Mouse (Mus musculus) myocyte (in vitro differentiated cells): ENCODE results near the gene Liph.

Experiments
- CEBPB ChIP-seq: IDR thresholded peaks from 2 replicates; pipeline ENCODE4 v1.6.1; 2011; ENCODE audit warnings: mild to moderate bottlenecking, moderate library complexity; ENCODE audit not compliant: poor library complexity, insufficient read depth, severe bottlenecking
- E2F4 ChIP-seq: IDR thresholded peaks from one replicate; pipeline ENCODE4 v1.6.1; 2011; ENCODE audit warnings: mild to moderate bottlenecking, control low read depth, moderate library complexity; ENCODE audit not compliant: insufficient read depth
- MAX ChIP-seq: IDR thresholded peaks from one replicate; pipeline ENCODE4 v1.6.1; 2011; ENCODE audit warnings: low read depth, mild to moderate bottlenecking, control low read depth
- MYOD1 ChIP-seq, 3 experiments: IDR thresholded peaks; one replicate each; pipeline ENCODE4 v1.6.1; 2011; ENCODE audit warnings: control low read depth in 2 of 3, low read depth in 2 of 3, mild to moderate bottlenecking in 2 of 3, moderate library complexity in 1 of 3; ENCODE audit not compliant: insufficient read length in 2 of 3, control insufficient read depth in 1 of 3
- MYOG ChIP-seq, 3 experiments: IDR thresholded peaks; one replicate each; pipeline ENCODE4 v1.6.1; 2011; ENCODE audit warnings: control low read depth in 2 of 3, low read depth in 2 of 3, mild to moderate bottlenecking in 2 of 3; ENCODE audit not compliant: insufficient read length in 2 of 3, control insufficient read depth in 1 of 3, insufficient read depth in 1 of 3
- POLR2A ChIP-seq: IDR thresholded peaks from one replicate; pipeline ENCODE4 v1.6.1; 2011; ENCODE audit warnings: low read depth, mild to moderate bottlenecking, control low read depth, moderate library complexity; ENCODE audit not compliant: insufficient read length
- POLR2AphosphoS2 ChIP-seq: IDR thresholded peaks from one replicate; pipeline ENCODE4 v1.6.1; 2011; ENCODE audit warnings: low read depth, control low read depth; ENCODE audit not compliant: insufficient read length
- SRF ChIP-seq: IDR thresholded peaks from one replicate; pipeline ENCODE4 v1.6.1; 2011; ENCODE audit warnings: low read depth; ENCODE audit not compliant: control insufficient read depth, insufficient read length
- TCF12 ChIP-seq: IDR thresholded peaks from one replicate; pipeline ENCODE4 v1.6.1; 2011; ENCODE audit warnings: mild to moderate bottlenecking, control low read depth; ENCODE audit not compliant: poor library complexity, insufficient read depth, severe bottlenecking
- TCF3 ChIP-seq: IDR thresholded peaks from one replicate; pipeline ENCODE4 v1.6.1; 2011; ENCODE audit warnings: low read depth, control low read depth; ENCODE audit not compliant: insufficient read length
- USF1 ChIP-seq: IDR thresholded peaks from one replicate; pipeline ENCODE4 v1.6.1; 2011; ENCODE audit warnings: low read depth, mild to moderate bottlenecking, control low read depth, moderate library complexity

DNA sequence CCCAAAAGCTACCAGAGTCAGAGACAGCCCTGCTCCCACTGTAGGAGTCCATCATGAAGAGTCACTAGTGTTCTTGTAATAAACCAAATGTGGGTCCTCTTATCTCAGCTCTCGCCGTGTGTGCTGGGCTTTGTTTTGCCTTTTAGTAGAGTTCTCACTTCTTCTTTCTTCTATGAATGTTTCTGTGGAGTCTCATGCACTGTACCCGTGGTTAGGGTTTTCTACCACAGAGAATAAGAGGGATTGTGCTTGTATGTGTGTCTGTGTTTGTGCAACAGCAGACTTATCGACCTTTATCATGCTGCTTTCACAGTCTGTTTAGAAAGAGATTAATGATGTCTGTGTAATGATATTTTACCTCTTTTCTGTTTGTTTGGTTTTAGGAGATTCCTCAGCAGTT, 48.4 kb upstream of the Liph start:
- TF ChIP-seq POLR2A (no peak), MAX (no peak), MYOD1 (IDR thresholded peaks at IDR 0.05; ENCODE audit: control insufficient read depth in 1 of 3, insufficient read length in 2 of 3, low read depth in 2 of 3) (no peak), SRF (no peak), CEBPB (no peak), TCF12 (no peak), USF1 (no peak), MYOG (IDR thresholded peaks at IDR 0.05; ENCODE audit: control insufficient read depth in 1 of 3, insufficient read depth in 1 of 3, insufficient read length in 2 of 3, low read depth in 2 of 3) (no peak), E2F4 (no peak), TCF3 (no peak), POLR2AphosphoS2 (no peak)
